Mouse (Mus musculus) midbrain, embryonic 11.5 days (tissue): ENCODE measurements around the gene Grm7. TPM values are rescaled to one million over a fixed set of nuclear protein-coding genes. Genes with fewer than 3 reads are reported as not detected.

Experiments used
- ATAC-seq: fragments of 200-750 bp; cut with Nextera tagmentation; 2 replicates; pipeline ENCODE4 v1.8.0; 2017; ENCODE audit warnings: moderate TSS enrichment, moderate library complexity; ENCODE audit not compliant: low FRiP score
- DNase-seq: peaks from one replicate; pipeline ENCODE4 v3.0.0; 2015; ENCODE audit warnings: low spot score; ENCODE audit errors: missing footprints
- H3K27ac ChIP-seq: fragments of 300-500 bp; sonication (generic); 2 replicates; pipeline ENCODE4 v1.5.1; 2014; ENCODE audit warnings: low read depth, low read length
- H3K27me3 ChIP-seq: fragments of 300-500 bp; sonication (generic); 2 replicates; pipeline ENCODE4 v1.6.1; 2014; ENCODE audit warnings: mild to moderate bottlenecking, low read length, moderate library complexity, mixed read lengths; ENCODE audit not compliant: control insufficient read depth, insufficient read depth
- H3K36me3 ChIP-seq: fragments of 300-500 bp; sonication (generic); 2 replicates; pipeline ENCODE4 v1.6.1; 2014; ENCODE audit warnings: mild to moderate bottlenecking, low read length, moderate library complexity, mixed read lengths; ENCODE audit not compliant: control insufficient read depth, insufficient read depth
- H3K4me1 ChIP-seq: fragments of 300-500 bp; sonication (generic); 2 replicates; pipeline ENCODE4 v1.6.1; 2014; ENCODE audit warnings: low read length; ENCODE audit not compliant: control insufficient read depth, insufficient read depth
- H3K4me2 ChIP-seq: fragments of 300-500 bp; sonication (generic); 2 replicates; pipeline ENCODE4 v1.6.1; 2014; ENCODE audit warnings: mild to moderate bottlenecking, moderate library complexity
- H3K4me3 ChIP-seq: fragments of 300-500 bp; sonication (generic); 2 replicates; pipeline ENCODE4 v1.5.1; 2014; ENCODE audit warnings: low read depth, low read length
- H3K9ac ChIP-seq: fragments of 300-500 bp; sonication (generic); 2 replicates; pipeline ENCODE4 v1.6.1; 2014; ENCODE audit warnings: low read length
- H3K9me3 ChIP-seq: fragments of 300-500 bp; sonication (generic); 2 replicates; pipeline ENCODE4 v1.6.1; 2016; ENCODE audit warnings: low read length; ENCODE audit not compliant: control insufficient read depth
- WGBS: fragments of 180-500 bp; shearing (Covaris S2); extraction: QIAGEN DNeasy Blood & Tissue Kit; methylation state at CpG from one replicate; pipeline ENCODE4 v1.1.7; 2014; 5-methylcytosine and 5-hydroxymethylcytosine counted together
- polyA plus RNA-seq: library from polyadenylated mRNA; unstranded; fragments of >200 nt; fragmentation: Nextera tagmentation; extraction: Ambion mirVana; gene quantifications from 2 replicates; pipeline ENCODE4 v1.2.1, GENCODE M21; 2014

Gene Grm7
- 1.5 and 2.2 TPM in 2 replicates for polyA plus RNA-seq

DNA sequence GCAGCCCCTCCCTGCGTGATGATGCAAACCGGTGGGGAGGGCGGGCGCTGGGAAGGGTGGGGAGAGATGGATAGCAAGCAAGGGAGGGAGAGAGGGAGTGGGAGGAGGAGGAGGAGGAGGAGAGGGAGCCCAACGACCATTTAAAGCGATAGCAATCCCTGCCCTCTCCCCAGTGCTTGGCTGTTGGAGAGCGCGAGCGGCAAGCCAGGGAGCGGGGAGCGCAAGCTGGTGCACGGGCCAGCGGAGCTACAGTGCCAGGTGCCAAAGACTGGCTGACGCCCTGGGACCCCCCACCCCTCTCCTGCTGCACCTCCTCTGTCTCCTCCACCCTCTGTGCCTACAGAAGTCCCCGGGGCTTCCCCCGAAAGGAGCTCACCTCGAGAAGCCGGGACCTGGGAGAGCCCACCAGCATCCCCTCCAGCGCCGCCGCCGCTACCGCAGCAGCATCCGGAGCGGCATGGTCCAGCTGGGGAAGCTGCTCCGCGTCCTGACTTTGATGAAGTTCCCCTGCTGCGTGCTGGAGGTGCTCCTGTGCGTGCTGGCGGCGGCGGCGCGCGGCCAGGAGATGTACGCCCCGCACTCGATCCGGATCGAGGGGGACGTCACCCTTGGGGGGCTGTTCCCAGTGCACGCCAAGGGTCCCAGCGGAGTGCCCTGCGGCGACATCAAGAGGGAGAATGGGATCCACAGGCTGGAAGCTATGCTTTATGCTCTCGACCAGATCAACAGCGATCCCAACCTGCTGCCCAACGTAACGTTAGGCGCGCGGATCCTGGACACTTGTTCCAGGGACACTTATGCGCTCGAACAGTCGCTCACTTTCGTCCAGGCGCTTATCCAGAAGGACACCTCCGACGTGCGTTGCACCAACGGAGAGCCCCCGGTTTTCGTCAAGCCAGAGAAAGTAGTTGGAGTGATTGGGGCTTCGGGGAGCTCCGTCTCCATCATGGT lies at the start of gene Grm7:
Gene Grm7, plus strand, starts transcription at position 171 of the 951 bp plus-strand sequence.
- Histone ChIP-seq H3K4me1 (0 out of 2 replicates have a peak, but pooled peaks cover 2% of the 10 kb centered on the region), H3K27me3 (peaks cover 36% of the 10 kb centered on the region), H3K9me3 (no peaks in the 10 kb centered on the region), H3K4me3 (peak within 1 kb of the TSS; percentile 56), H3K36me3 (no peaks in the 10 kb centered on the region), H3K9ac (peak within 1 kb of the TSS; percentile 39), H3K27ac (no peak within 1 kb of the TSS), H3K4me2 (peak within 1 kb of the TSS; percentile 96)
- DNase-seq: peak; percentile 93
- ATAC-seq: peak; percentile 91
- WGBS: under 1% methylated on average over 59 of the region's 65 CpGs

DNA sequence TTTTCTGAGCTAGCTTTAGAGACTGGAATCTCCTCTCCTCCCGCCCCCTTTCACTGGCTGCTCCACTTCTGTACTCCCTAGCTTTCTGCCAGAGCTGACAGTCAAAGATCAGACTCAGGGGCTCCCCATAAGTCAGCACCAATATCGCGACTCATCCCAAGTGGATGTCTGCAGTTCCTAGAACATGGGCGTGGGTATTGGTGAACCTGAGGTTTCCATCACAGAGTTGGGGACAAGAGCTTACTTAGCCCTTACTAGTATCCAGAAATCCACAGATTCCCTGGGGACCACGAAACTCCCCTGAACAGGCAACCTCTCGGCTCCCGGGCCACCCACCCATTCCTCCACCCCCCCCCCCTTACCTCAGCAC lies 355 bp upstream of the Grm7 start:
- no peaks in the 10 kb centered on the region for H3K36me3 ChIP-seq
- peaks cover 36% of the 10 kb centered on the region for H3K27me3 ChIP-seq
- H3K4me2 ChIP-seq: peak overlapping the region; percentile 96
- WGBS: 0% methylated on average over 7 of the region's 7 CpGs
- H3K4me1 ChIP-seq: 0 out of 2 replicates have a peak, but pooled peaks cover 2% of the 10 kb centered on the region
- H3K9ac ChIP-seq: peak overlapping the region; percentile 39; the same call in 1 of the 2 replicates
- DNase-seq (peak; percentile 90), ATAC-seq (no peak)
- peak overlapping the region; percentile 56 for H3K4me3 ChIP-seq
- no peak overlapping the region for H3K27ac ChIP-seq
- H3K9me3 ChIP-seq: no peaks in the 10 kb centered on the region

DNA sequence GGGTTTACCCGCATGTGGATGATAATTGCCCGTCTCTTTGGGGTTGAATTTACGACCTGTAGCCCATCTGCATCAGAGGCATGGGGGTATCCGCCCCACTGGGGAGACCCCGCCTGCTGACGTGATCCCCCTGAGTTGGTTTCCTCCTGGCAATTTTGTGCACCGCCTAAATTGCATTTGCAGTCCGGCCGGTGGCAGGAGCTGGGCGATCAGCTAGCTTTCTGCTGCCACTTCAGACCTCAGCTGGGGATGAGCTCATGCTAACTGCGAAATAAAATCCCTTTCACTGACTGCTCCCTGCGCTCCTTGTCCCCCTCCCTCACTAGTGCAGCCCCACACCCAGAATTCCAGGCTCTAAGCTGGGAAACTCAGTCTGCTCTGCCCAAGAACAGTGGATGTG lies 1.5 kb downstream of the Grm7 start:
- H3K9ac ChIP-seq: no peak overlapping the region
- H3K4me3 ChIP-seq: peak overlapping the region; percentile 56; the same call in 1 of the 2 replicates
- H3K4me1 ChIP-seq: 0 out of 2 replicates have a peak, but pooled peaks cover 2% of the 10 kb centered on the region
- peak; percentile 90 for DNase-seq
- peak overlapping the region; percentile 96; the same call in 1 of the 2 replicates for H3K4me2 ChIP-seq
- H3K36me3 ChIP-seq: no peaks in the 10 kb centered on the region
- no peak overlapping the region for H3K27ac ChIP-seq
- peaks cover 36% of the 10 kb centered on the region for H3K27me3 ChIP-seq
- ATAC-seq: no peak
- no peaks in the 10 kb centered on the region for H3K9me3 ChIP-seq
- 1% methylated on average over 12 of the region's 12 CpGs for WGBS

DNA sequence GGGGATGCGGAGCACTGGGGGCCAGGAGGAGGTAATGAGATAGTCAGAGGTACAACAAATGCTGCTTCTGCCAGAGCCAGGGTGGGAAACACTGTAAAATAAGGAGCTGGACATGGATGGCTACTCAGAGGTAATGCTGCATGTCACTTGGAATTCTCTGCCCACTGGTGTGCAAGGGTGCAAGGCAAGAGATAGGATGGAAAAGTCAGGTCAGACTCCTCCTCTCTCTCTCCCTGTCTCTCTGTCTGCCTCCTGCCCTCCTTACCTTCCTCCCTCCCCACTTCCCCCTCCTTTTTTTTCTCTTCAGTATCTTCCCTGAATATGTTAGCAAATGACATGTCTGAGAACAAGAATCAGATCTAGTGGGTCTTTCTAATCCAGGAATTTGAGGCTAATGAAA lies 3.8 kb downstream of the Grm7 start:
- Histone ChIP-seq H3K9me3 (no peaks in the 10 kb centered on the region), H3K27ac (no peak overlapping the region), H3K9ac (no peak overlapping the region), H3K36me3 (no peaks in the 10 kb centered on the region), H3K4me3 (no peak overlapping the region), H3K4me2 (no peak overlapping the region), H3K27me3 (peaks cover 36% of the 10 kb centered on the region), H3K4me1 (0 out of 2 replicates have a peak, but pooled peaks cover 2% of the 10 kb centered on the region)
- DNase-seq: no peak
- ATAC-seq: no peak
- WGBS: 100% methylated on average over 1 of the region's 1 CpGs

DNA sequence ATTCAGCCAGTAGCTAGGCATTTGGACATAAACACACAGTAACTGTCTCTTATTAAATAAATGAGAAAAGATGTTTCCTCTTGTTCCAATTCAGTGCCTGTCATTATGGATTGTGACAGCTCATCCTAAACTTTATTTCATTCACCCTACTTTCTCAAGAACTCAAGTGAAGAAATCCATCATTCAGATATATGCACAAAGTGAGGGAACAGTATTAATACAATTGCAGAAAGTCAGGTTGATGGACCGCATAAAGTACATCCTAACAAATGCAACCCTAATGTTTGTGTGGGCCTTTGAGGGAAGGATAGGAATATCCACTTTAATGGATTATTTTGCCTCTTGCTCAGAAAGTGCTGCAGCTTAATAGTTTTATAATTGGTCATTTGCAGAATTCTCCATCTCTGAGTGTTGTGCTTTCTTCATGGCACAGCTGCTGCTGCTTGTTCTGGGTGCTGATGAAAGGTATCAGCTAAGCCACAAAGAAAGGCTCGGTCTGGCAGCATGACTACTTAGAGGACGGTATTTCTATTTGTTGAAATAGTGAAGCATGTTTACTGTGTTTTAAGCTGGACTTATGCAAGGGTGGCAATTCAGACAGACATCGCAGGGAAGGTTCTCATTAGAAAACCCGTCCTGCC lies 8.1 kb downstream of the Grm7 start:
- Histone ChIP-seq H3K27ac (no peak overlapping the region), H3K27me3 (peaks cover under 1% of the 10 kb centered on the region), H3K9me3 (no peaks in the 10 kb centered on the region), H3K36me3 (no peaks in the 10 kb centered on the region), H3K4me3 (no peak overlapping the region), H3K9ac (no peak overlapping the region), H3K4me1 (no peaks in the 10 kb centered on the region), H3K4me2 (no peak overlapping the region)
- WGBS: 71% methylated on average over 5 of the region's 5 CpGs
- DNase-seq: no peak
- no peak for ATAC-seq

GRCm38 (mm10) chr6:110664436-110664835 lies 19.1 kb downstream of the Grm7 start:
- Histone ChIP-seq H3K9ac (no peak overlapping the region), H3K36me3 (no peaks in the 10 kb centered on the region), H3K27ac (no peak overlapping the region), H3K4me1 (no peaks in the 10 kb centered on the region), H3K4me3 (no peak overlapping the region), H3K27me3 (no peaks in the 10 kb centered on the region), H3K9me3 (no peaks in the 10 kb centered on the region), H3K4me2 (no peak overlapping the region)
- WGBS: 91% methylated on average over 1 of the region's 1 CpGs
- ATAC-seq (no peak), DNase-seq (no peak)

DNA sequence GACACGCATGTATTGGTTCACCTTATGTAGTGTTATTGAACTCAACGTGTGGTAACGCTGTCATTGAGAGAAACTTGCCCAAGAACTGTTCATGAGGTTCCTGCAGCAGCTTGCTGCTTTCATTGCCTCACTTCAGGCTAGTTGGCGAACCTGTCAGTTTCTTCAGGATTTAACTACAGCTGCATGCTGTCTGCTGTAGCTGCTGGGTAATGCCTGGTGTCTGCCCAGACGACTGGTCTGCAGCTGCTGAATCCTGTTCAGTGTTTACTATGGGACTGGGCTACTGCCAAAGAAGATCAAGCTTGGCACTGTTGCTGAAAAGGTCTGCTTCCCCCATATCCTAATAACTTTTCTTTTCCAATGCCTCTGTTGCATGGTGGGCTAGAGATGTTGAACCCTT lies 23.1 kb downstream of the Grm7 start:
- no peak for ATAC-seq
- H3K9me3 ChIP-seq: no peaks in the 10 kb centered on the region
- H3K36me3 ChIP-seq: no peaks in the 10 kb centered on the region
- H3K9ac ChIP-seq: no peak overlapping the region
- 67% methylated on average over 5 of the region's 5 CpGs for WGBS
- no peaks in the 10 kb centered on the region for H3K27me3 ChIP-seq
- no peaks in the 10 kb centered on the region for H3K4me1 ChIP-seq
- no peak overlapping the region for H3K4me3 ChIP-seq
- no peak overlapping the region for H3K27ac ChIP-seq
- H3K4me2 ChIP-seq: no peak overlapping the region
- no peak for DNase-seq

GRCm38 (mm10) chr6:110690954-110691353 lies 45.6 kb downstream of the Grm7 start:
- Histone ChIP-seq H3K4me1 (no peaks in the 10 kb centered on the region), H3K27me3 (no peaks in the 10 kb centered on the region), H3K27ac (no peak overlapping the region), H3K36me3 (no peaks in the 10 kb centered on the region), H3K9me3 (no peaks in the 10 kb centered on the region), H3K4me3 (no peak overlapping the region), H3K9ac (no peak overlapping the region), H3K4me2 (no peak overlapping the region)
- DNase-seq (no peak), ATAC-seq (no peak)
- 75% methylated on average over 1 of the region's 1 CpGs for WGBS

DNA sequence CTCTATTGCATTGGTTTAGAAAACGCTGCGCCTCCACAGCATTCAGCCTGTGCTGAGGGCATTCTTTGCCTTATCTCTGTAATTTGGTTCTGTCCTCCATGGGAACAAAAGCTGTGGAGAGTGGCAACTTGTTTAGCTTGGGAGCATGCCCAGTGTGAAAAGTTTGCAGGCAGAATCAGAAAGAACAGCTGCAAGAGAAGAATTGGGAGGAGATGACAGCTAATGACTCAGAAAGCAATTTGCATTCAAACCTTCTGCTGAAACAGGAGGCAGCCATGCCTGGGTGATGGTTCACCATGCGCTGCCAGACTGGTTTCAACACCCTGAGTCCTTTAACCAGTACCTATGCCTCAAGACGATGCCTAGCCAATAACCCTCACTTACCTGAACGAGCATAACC lies 64.4 kb downstream of the Grm7 start:
- ATAC-seq (no peak), DNase-seq (no peak)
- Histone ChIP-seq H3K36me3 (no peaks in the 10 kb centered on the region), H3K27ac (no peak overlapping the region), H3K4me2 (no peak overlapping the region), H3K4me3 (no peak overlapping the region), H3K9me3 (no peaks in the 10 kb centered on the region), H3K4me1 (no peaks in the 10 kb centered on the region), H3K27me3 (no peaks in the 10 kb centered on the region), H3K9ac (no peak overlapping the region)
- WGBS: 83% methylated on average over 5 of the region's 5 CpGs
